Mouse (Mus musculus) heart, embryonic 16.5 days (tissue): ENCODE data around the gene Ccdc88b. TPM values are rescaled to one million over a fixed set of nuclear protein-coding genes. Genes with fewer than 3 reads are reported as not detected.

Experiments used
- ATAC-seq: fragments of 200-750 bp; cut with Nextera tagmentation; replicated peaks from 2 replicates; pipeline ENCODE4 v1.8.0; 2017; ENCODE audit warnings: moderate number of reproducible peaks; ENCODE audit not compliant: insufficient read depth, low FRiP score; ENCODE audit errors: extremely low read depth
- H3K27ac ChIP-seq: fragments of 300-500 bp; sonication (generic); 2 replicates; pipeline ENCODE4 v1.5.1; 2014; ENCODE audit warnings: mild to moderate bottlenecking, low read length, control low read depth, moderate library complexity
- H3K27me3 ChIP-seq: fragments of 300-500 bp; sonication (generic); 2 replicates; pipeline ENCODE4 v1.6.1; 2014; ENCODE audit warnings: low read length, mixed read lengths; ENCODE audit not compliant: control insufficient read depth, insufficient read depth
- H3K36me3 ChIP-seq: fragments of 300-500 bp; sonication (generic); 2 replicates; pipeline ENCODE4 v1.6.1; 2014; ENCODE audit not compliant: control insufficient read depth, insufficient read depth
- H3K4me1 ChIP-seq: fragments of 300-500 bp; sonication (generic); 2 replicates; pipeline ENCODE4 v1.6.1; 2014; ENCODE audit warnings: low read length, mixed read lengths; ENCODE audit not compliant: control insufficient read depth, insufficient read depth
- H3K4me2 ChIP-seq: fragments of 300-500 bp; sonication (generic); 2 replicates; pipeline ENCODE4 v1.6.1; 2014; ENCODE audit warnings: low read depth, mild to moderate bottlenecking, control low read depth, low read length
- H3K4me3 ChIP-seq: fragments of 300-500 bp; sonication (generic); 2 replicates; pipeline ENCODE4 v1.5.1; 2014; ENCODE audit warnings: mild to moderate bottlenecking, control low read depth, low read length
- H3K9ac ChIP-seq: fragments of 300-500 bp; sonication (generic); 2 replicates; pipeline ENCODE4 v1.6.1; 2014; ENCODE audit warnings: low read length, control low read depth
- H3K9me3 ChIP-seq: fragments of 300-500 bp; sonication (generic); replicated peaks from 2 replicates; pipeline ENCODE4 v1.6.1; 2016; ENCODE audit warnings: low read length; ENCODE audit not compliant: control insufficient read depth
- WGBS: fragments of 180-500 bp; shearing (Covaris S2); extraction: QIAGEN DNeasy Blood & Tissue Kit; methylation state at CpG from one replicate; pipeline ENCODE4 v1.1.7; 2014; 5-methylcytosine and 5-hydroxymethylcytosine counted together
- polyA plus RNA-seq: library from polyadenylated mRNA; unstranded; fragments of >200 nt; fragmentation: Nextera tagmentation; extraction: Ambion mirVana; gene quantifications from 2 replicates; pipeline ENCODE4 v1.2.1, GENCODE M21; 2015

The Ccdc88b gene
- polyA plus RNA-seq, 1 experiment from 2014 or later: 3.8 TPM

DNA sequence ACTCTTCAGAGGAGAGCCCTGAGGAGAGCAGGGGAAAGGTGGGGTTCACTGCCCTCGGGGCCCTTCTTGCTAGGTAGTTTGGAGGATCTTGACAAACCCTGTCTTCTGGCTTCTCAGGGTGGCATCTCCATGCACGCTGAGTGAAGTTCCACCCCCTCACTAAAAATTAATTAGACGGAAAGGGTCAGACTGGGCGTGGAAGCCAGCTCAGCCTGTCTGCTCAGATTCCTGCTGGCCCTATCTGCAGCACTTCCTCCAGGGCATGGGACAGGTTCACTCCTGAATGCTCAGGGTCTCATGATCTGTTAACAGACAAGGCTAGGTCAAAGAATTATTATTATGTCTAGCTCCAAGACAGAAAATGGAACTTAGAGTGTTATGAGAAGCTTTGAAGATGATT lies 34.5 kb upstream of the Ccdc88b start:
- Histone ChIP-seq H3K4me2 (no peak overlapping the region), H3K9ac (no peak overlapping the region), H3K9me3 (no peaks in the 10 kb centered on the region), H3K36me3 (no peaks in the 10 kb centered on the region), H3K4me1 (no peaks in the 10 kb centered on the region), H3K4me3 (no peak overlapping the region), H3K27ac (no peak overlapping the region), H3K27me3 (no peaks in the 10 kb centered on the region)
- ATAC-seq: no peak
- 55% methylated on average over 4 of the region's 4 CpGs for WGBS

DNA sequence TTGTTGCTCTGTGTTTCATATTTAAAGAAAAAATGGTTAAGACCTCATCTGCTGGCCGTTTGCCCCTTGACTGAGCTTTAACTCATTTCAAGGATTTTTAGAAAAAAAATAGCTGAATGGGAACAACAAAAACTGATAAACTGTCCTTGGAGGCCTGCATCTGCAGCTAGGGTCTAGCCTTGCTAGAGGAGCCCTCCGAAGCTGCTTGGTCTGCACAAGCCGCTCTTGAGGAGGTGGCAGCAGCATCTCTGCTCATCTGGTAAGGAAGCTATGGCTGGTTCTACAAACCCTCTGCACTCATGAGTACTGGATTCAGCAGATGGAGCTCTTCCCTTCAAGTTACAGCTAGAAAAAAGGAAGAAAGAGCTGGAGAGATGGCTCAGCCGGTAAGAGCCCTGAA lies 20.0 kb upstream of the Ccdc88b start:
- WGBS: 83% methylated on average over 4 of the region's 4 CpGs
- H3K9ac ChIP-seq: no peak overlapping the region
- H3K9me3 ChIP-seq: no peaks in the 10 kb centered on the region
- no peaks in the 10 kb centered on the region for H3K27me3 ChIP-seq
- H3K27ac ChIP-seq: no peak overlapping the region
- no peaks in the 10 kb centered on the region for H3K4me1 ChIP-seq
- H3K36me3 ChIP-seq: no peaks in the 10 kb centered on the region
- no peak overlapping the region for H3K4me2 ChIP-seq
- no peak for ATAC-seq
- H3K4me3 ChIP-seq: no peak overlapping the region

GRCm38 (mm10) chr19:6876799-6877198 lies 18.8 kb upstream of the Ccdc88b start:
- Histone ChIP-seq H3K4me1 (no peaks in the 10 kb centered on the region), H3K9ac (no peak overlapping the region), H3K27me3 (no peaks in the 10 kb centered on the region), H3K27ac (no peak overlapping the region), H3K36me3 (no peaks in the 10 kb centered on the region), H3K9me3 (no peaks in the 10 kb centered on the region), H3K4me2 (no peak overlapping the region), H3K4me3 (no peak overlapping the region)
- no peak for ATAC-seq

DNA sequence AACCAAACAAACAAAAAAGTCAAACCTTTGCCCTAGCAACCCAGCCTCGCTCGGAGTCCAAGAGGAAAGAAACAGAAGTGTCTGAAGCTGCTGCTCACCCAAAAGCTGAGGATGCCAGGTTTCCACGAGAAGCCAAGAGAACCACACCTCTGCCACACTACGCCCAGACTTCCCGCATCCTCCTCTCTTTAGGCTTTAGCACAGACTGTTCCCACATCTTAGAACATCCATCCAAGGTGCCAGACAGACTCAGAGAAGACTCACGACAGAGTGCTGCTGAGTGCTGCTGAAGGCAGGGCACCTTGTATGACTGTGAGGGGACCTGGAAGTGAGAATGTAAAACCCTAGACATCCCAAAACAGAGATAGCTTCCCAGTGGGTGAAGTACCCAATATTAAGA lies 17.8 kb upstream of the Ccdc88b start:
- Histone ChIP-seq H3K36me3 (no peaks in the 10 kb centered on the region), H3K4me2 (no peak overlapping the region), H3K4me3 (no peak overlapping the region), H3K4me1 (no peaks in the 10 kb centered on the region), H3K9ac (no peak overlapping the region), H3K27me3 (no peaks in the 10 kb centered on the region), H3K27ac (no peak overlapping the region), H3K9me3 (no peaks in the 10 kb centered on the region)
- ATAC-seq: no peak
- 79% methylated on average over 6 of the region's 6 CpGs for WGBS

GRCm38 (mm10) chr19:6874257-6874656 lies 16.2 kb upstream of the Ccdc88b start:
- H3K36me3 ChIP-seq: no peaks in the 10 kb centered on the region
- no peak overlapping the region for H3K9ac ChIP-seq
- H3K4me2 ChIP-seq: no peak overlapping the region
- H3K4me1 ChIP-seq: peaks cover 2% of the 10 kb centered on the region; the same call in 1 of the 2 replicates
- no peak overlapping the region for H3K27ac ChIP-seq
- 71% methylated on average over 1 of the region's 1 CpGs for WGBS
- H3K4me3 ChIP-seq: no peak overlapping the region
- H3K9me3 ChIP-seq: no peaks in the 10 kb centered on the region
- ATAC-seq: no peak
- H3K27me3 ChIP-seq: no peaks in the 10 kb centered on the region

- Histone ChIP-seq H3K4me3 (no peak overlapping the region), H3K27me3 (no peaks in the 10 kb centered on the region), H3K36me3 (no peaks in the 10 kb centered on the region), H3K27ac (no peak overlapping the region), H3K4me2 (no peak overlapping the region), H3K9me3 (no peaks in the 10 kb centered on the region), H3K9ac (no peak overlapping the region), H3K4me1 (peaks cover 3% of the 10 kb centered on the region; the same call in 1 of the 2 replicates)
- no peak for ATAC-seq
- 69% methylated on average over 3 of the region's 3 CpGs for WGBS
Measured at GRCm38 (mm10) chr19:6872701-6873100, 14.7 kb upstream of the Ccdc88b start.

DNA sequence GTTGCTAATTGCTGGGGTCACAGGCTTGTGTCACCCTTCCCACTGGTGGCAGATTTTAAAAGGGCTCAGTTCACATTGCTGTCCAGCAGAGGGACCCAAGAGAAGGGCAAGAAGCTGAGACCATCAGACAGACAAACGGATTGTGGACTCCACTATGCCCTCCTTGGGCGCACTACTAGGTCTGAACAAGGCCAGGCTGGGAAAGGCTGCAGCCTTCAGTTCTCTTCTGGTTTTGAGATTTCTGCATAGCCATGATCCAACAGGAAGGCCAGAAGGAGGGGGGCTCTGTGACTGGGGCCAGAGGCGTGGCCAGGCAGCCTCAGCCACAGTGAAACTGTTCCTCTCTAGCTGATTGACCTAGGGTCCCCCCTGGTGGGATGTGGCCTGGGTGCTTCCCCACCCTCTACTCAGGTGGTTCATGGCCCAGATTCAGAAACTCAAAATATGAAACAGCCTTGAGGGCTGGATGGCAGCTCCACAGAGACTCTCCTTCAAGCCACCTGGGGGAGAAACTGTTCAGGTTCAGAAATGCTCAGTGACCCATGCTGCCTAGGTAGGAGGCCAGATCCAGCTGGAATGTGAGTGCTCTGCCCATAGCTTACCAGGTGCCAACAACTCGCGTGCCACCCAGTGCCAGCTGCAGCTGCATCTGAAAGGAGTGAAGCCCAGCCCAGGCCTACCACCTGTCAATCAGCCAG lies 13.7 kb upstream of the Ccdc88b start:
- ATAC-seq: no peak
- H3K9ac ChIP-seq: no peak overlapping the region
- H3K4me3 ChIP-seq: no peak overlapping the region
- peaks cover 3% of the 10 kb centered on the region; the same call in 1 of the 2 replicates for H3K4me1 ChIP-seq
- H3K27me3 ChIP-seq: no peaks in the 10 kb centered on the region
- H3K9me3 ChIP-seq: no peaks in the 10 kb centered on the region
- no peak overlapping the region for H3K27ac ChIP-seq
- no peak overlapping the region for H3K4me2 ChIP-seq
- 54% methylated on average over 5 of the region's 5 CpGs for WGBS
- no peaks in the 10 kb centered on the region for H3K36me3 ChIP-seq

DNA sequence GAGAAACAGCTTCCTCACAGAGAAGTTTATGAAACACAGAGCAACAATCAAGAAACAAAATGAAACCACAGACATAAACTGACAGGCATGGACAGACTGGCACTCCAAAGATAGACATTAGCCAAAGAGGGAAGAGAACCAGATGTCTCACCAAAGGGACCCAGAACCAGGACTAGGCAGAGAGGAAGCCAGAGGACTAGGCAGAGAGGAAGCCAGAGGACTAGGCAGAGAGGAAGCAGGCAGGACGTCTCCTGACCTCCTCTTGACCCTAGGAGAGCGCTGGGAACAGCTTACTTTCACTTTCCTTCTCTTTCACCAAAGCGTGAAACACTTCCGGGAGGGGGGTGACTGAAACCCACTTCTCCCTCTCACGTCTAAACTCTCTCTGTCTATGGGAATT lies 11.3 kb upstream of the Ccdc88b start:
- WGBS: 4% methylated on average over 5 of the region's 5 CpGs
- Histone ChIP-seq H3K27ac (peak overlapping the region; percentile 63), H3K36me3 (no peaks in the 10 kb centered on the region), H3K4me1 (peaks cover 3% of the 10 kb centered on the region; the same call in 1 of the 2 replicates), H3K4me3 (peak overlapping the region; percentile 48), H3K9ac (peak overlapping the region; percentile 68), H3K4me2 (peak overlapping the region; percentile 69), H3K9me3 (no peaks in the 10 kb centered on the region), H3K27me3 (no peaks in the 10 kb centered on the region)
- ATAC-seq: peak; percentile 63; the same call in 1 of the 2 replicates

DNA sequence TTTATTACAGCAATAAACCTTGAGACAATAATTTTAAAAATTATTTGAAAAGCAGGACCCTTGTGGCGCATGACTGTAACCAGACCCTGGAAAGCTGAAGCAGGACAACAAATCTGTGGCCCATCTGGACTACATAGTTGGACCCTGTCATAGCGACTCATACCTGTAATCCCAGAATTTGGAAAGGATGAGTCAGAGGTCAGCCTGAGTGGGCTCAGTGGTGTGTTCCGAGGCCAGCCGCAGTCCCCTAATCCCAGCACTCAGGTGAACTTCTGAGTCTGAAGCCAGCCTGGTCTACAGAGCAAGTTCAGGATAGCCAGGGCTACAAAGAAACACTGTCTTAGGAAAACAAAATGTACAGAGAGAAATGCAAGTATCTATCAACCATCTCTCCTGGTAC lies 3.4 kb upstream of the Ccdc88b start:
- no peaks in the 10 kb centered on the region for H3K27me3 ChIP-seq
- H3K9ac ChIP-seq: no peak overlapping the region
- no peak overlapping the region for H3K4me2 ChIP-seq
- no peak overlapping the region for H3K27ac ChIP-seq
- H3K9me3 ChIP-seq: no peaks in the 10 kb centered on the region
- no peaks in the 10 kb centered on the region for H3K36me3 ChIP-seq
- no peaks in the 10 kb centered on the region for H3K4me1 ChIP-seq
- no peak overlapping the region for H3K4me3 ChIP-seq
- no peak for ATAC-seq
- 88% methylated on average over 4 of the region's 4 CpGs for WGBS
